Mouse (Mus musculus) MEL-GATA-1-ER (cell line): Measurements from ENCODE around the gene Hsd11b1.
"Not testable (repeated sequence)": the region's sequence is repeated elsewhere in the genome, so short reads cannot be mapped to it uniquely, and the experiment has no call there.

Experiments used
- DNase-seq: peaks from one replicate; pipeline ENCODE4 v3.0.0-alpha.2; 2012; ENCODE audit warnings: low read depth; ENCODE audit errors: extremely low read depth

The Hsd11b1 gene

GRCm38 (mm10) chr1:193279492-193279891 lies 15.6 kb upstream of the Hsd11b1 start:
- no peak for DNase-seq

GRCm38 (mm10) chr1:193278414-193279045 lies 14.7 kb upstream of the Hsd11b1 start:
- DNase-seq = no peak

DNA sequence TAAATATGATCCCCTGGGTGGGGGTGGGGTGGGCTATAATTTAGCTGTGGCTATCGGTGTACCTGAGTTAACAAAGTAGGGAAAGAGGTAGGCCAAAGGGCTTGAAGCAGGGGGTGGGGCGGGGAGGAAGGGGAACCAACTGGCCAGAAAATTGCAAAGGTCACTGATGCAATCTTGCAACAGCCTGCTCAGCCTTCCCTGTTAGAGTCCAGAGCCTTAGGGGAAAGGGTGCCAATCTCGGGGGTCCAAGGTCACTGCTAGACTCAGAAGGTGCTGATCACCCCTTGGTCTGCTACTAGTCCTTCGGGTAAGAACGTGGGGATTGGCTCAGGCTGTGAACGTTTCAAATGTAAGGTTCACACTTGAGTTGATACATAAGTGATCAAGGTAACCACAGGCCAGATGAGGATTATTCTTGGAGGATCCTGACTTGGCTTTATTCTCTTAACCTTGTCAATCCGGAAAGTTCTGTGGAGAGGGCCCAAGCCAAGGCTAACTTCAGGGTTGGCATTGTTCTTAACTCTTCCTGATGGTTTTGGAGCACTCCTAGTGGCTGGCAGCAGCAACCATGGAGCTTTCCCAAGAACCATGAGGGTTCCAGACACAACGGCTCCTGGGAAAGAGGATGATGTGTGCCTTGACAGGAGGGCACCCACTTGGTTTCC lies 10.7 kb upstream of the Hsd11b1 start:
- DNase-seq = no peak

DNA sequence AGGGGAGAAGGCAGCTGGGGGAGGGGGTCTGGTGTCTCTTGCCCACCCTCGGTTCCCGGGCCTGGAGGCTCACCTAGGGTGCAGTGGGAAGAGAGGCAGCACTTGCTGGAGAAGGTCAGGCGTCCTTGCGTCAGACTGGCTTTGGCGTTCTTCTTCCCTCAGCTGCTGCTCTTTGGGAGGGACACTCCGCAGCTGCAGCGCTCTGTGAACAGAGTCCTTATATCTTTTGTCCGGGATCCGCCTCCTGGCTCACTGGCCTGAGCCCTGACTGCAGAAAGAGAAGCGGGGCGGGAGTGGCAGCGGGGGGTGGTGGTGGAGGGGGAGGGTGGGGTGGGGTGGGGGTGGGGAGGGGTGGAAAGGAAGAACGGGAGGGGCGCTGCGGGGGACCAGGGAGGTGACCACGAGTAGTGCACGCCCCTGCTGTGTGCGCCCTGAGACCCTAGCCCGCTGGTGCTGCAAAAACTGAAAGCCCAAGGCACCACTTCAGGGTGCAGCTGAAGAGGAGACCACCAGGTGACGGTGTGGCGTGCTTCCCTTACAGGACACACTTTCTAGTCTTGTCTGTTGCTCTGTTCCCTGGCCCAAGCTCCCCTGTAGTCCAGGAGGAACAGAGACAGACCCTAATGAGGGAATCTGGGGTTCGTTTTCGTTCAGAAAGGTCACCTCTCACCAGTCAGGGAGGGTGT lies 9.2 kb upstream of the Hsd11b1 start, which contains the start of gene G0s2:
Gene G0s2, minus strand, starts transcription at position 302 of the 686 bp plus-strand sequence.
- no peak for DNase-seq

DNA sequence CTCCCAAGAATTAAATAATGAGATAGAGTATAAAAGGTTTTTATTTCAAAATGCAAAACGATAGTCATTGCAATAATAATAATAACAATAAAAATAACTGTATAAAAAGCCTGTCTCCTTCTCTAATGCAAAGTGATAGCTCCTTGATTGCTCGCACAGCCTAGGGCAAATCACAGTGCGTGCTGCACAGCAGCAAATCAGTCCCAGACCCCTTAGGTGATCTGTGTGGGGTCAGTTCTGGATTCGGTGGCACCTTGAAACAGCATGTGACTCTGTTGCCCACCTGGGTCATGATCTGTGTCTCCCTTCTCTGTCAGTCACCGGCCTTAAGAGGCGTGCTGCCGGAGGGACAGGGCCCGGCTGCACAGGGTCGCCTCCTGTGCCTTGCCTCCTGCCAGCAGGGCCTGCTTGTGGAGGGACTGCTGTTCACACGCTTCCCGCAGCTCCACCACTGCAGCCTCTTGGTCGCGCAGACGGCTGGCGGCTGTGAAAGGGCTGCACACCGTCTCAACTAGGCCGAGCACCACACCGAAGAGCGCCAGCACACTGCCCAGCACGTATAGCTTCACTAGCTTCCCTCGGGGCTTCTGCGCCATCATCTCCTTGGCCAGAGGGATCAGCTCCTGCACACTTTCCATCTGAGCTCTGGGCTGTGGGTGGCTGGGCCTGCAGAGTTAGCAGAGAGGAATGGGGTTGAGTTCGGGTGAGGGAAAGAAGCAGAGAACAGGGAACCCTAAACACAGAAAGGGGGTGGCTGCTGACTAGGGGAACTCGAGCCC lies 8.5 kb upstream of the Hsd11b1 start:
- DNase-seq = no peak

DNA sequence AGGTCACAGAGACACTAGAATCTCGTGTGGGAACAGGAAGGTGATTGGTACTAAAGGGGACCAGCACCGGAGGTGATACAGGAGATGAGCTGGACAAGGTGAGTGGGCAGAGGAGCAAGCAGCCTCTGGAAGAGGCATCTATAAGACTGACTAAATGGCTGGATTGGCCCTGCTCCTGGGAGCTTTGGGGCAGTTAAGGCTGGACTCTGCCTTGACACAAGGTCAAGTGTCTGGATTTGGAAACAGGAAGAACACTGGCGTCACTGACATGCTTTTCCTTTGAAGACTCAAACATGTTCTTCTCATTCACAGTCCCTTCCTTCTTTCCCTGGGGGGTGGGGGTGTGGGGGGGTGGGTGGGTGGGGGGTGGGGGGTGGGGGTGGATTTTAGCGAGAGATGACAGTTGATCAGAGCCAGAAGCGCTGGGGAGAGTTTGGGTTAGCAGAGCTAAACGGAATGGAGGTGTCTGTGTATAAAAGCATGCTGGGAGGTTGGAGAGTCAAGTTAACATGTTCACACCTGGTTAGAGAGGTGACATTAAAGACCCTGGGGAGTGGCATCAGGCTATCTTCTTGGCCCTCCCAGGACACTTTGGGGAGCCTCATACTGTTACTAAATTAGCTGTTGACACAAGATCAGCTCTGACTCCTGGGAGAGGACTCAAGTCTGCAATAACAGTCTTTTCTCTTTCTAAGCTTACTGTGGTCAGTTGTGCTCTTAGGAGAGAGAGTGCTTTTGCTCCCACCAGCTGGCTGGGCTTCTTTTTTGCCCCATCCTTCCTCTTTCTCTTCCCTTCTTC lies 7.3 kb upstream of the Hsd11b1 start:
- DNase-seq = no peak

DNA sequence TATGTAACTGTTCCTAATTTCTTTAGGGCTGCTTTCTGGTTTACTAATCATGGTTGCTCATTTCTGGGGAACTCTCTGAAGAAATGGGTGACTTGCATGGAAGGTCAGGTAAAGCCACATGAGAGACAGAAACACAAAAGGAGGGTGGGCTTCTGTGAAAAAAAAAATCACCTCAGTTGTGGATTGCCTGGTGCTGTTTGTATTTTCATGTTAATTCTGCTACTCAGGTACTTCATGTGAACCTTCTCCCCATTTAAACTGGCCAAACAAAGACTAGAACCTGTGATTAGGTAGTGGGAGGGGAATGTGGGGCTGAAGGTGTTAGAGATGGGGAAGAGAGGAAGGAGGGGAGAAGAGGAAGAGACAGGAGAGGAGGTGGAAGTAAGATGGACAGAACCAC lies 1.9 kb upstream of the Hsd11b1 start:
- DNase-seq = no peak

DNA sequence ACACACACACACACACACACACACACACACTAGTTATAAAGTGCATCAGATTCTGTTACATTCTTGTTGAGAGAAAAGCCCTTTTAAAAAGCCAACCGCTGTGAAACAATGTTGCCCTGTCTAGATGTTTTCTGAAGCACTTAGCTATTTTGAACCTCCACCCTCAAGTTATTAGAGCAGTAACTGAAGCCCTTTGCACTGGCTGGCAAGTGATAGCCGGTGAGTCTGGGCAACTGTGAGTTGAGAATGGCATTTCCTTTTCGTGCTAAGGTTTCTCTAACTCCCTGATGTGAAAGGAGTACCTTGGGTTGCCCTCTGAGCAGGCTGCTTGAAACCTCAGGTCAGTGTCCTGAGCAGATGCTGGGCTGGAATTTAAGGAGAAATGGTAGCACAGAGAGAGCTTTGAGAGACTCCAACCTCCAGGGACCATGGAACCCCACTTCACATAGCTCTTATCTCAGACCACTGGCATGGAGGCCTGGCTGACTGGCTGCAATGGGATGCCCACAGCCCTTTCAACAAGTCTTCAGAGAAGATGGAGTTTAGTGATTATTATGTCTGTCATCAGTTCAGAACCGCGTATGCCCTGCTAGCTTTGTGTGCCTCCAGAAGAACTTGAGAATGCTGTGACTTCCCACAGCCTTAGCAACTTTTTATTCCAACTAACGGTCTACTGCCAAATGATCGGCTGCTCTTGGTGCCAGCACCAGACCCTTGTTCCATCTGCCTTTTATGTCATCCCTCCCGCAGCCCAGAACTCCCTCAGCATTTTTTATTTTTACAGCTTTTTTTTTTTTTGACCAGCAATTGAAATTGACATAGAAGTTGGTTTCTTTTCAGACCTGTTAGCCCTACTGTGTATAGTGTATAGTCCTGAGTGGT lies 608 bp downstream of the Hsd11b1 start:
- no peak for DNase-seq

GRCm38 (mm10) chr1:193261897-193262548 lies 1.9 kb downstream of the Hsd11b1 start:
- DNase-seq = no peak

DNA sequence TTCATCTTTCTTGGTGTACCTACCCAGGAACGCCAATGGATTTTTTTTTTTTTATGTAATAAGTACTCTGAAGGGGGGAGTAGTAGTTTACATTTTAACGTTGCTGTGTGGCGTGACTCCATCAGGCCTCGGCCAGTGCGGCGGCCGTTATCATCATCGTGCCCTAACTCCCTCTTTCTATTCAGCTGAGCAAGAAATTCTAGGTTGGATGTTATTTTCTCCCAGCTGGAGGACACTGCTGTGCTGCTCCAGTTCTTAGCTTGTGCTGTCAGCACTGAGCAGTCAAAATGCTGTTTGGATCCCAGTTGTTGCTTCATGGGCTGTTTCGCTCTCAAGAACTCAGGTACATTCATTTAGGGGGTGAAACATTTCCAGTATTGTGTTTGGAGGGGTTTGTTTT lies 4.3 kb downstream of the Hsd11b1 start:
- DNase-seq = no peak

- DNase-seq = no peak
Observed at GRCm38 (mm10) chr1:193256621-193257098, 7.2 kb downstream of the Hsd11b1 start.

GRCm38 (mm10) chr1:193256289-193256577 lies 7.6 kb downstream of the Hsd11b1 start:
- DNase-seq = no peak

- no peak for DNase-seq
Observed at GRCm38 (mm10) chr1:193255488-193256288, 8.2 kb downstream of the Hsd11b1 start.

GRCm38 (mm10) chr1:193255032-193255431 lies 8.8 kb downstream of the Hsd11b1 start:
- DNase-seq = no peak

DNA sequence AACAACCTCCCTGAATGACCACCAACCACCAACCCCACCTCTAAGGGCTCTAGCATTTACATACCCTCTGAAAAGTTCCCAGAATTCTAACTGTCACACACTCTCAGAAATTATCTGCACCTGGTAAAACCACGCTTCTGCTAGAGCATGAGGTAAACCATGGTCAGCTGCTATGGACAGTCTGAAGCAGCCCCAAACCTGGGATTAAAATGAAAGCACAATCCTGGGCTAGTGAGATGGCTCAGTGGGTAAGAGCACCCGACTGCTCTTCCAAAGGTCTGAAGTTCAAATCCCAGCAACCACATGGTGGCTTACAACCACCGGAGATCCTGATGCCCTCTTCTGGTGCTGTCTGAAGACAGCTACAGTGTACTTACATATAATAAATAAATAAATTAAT lies 10.0 kb downstream of the Hsd11b1 start:
- not testable (repeated sequence) for DNase-seq

- no peak for DNase-seq
Observed at GRCm38 (mm10) chr1:193252616-193253015, 11.3 kb downstream of the Hsd11b1 start.

DNA sequence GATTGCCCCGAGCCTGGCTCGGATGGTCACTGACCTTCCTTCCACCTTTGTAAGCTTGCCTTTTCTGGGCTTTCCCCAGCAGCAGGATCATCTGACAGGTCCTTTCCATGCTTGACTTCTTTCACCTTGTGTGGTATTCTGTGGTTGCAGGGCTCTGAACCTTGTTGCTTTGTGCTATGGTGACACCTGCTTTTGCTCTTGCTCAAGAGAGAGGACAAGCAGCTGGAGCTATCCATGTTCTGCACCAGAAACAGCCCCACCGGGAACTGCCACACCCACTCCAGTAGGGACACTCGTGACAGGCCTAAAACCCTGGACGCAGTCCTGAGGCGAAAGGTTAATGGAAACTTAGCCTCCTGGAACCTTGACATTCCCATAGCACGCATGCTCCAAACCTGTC lies 12.5 kb downstream of the Hsd11b1 start:
- DNase-seq = no peak

GRCm38 (mm10) chr1:193250026-193250425 lies 13.8 kb downstream of the Hsd11b1 start:
- DNase-seq = no peak

DNA sequence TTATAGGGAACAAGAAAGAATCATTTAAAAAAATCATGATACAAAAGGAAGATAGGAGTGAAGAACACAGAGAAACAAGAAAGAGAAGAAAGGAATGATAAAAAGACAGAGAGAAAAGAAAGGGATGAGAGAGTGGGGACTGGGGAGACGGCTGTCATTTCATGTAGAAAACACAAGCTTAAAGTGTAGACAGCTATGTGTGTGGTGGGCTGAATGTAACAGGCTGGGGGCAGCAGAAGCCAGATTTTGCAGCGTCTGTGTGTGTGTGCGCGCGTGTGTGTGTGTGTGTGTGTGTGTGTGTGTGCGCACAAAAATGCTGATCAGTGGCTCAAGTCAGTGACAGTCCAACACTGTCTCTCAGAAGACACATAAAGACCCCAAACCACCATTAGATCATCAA lies 19.6 kb downstream of the Hsd11b1 start:
- no peak for DNase-seq
